Mouse (Mus musculus) limb, embryonic 11.5 days (tissue): ENCODE data around the gene C7. TPM values are rescaled to one million over a fixed set of nuclear protein-coding genes. Genes with fewer than 3 reads are reported as not detected.

Experiments used
- ATAC-seq: fragments of 200-750 bp; cut with Nextera tagmentation; 2 replicates; pipeline ENCODE4 v1.8.0; 2017; ENCODE audit warnings: low read depth; ENCODE audit not compliant: insufficient number of reproducible peaks, low FRiP score, low TSS enrichment
- DNase-seq: peaks from one replicate; pipeline ENCODE4 v3.0.0-alpha.2; 2015; ENCODE audit warnings: low spot score
- H3K27ac ChIP-seq: fragments of 300-500 bp; sonication (generic); replicated peaks from 2 replicates; pipeline ENCODE4 v1.5.1; 2014; ENCODE audit warnings: low read depth, mild to moderate bottlenecking, low read length
- H3K27me3 ChIP-seq: fragments of 300-500 bp; sonication (generic); 2 replicates; pipeline ENCODE4 v1.6.1; 2014; ENCODE audit warnings: mild to moderate bottlenecking, low read length, mixed read lengths; ENCODE audit not compliant: control insufficient read depth, insufficient read depth
- H3K36me3 ChIP-seq: fragments of 300-500 bp; sonication (generic); 2 replicates; pipeline ENCODE4 v1.6.1; 2014; ENCODE audit warnings: mild to moderate bottlenecking, low read length, moderate library complexity, mixed read lengths; ENCODE audit not compliant: control insufficient read depth, insufficient read depth
- H3K4me1 ChIP-seq: fragments of 300-500 bp; sonication (generic); 2 replicates; pipeline ENCODE4 v1.6.1; 2014; ENCODE audit warnings: low read length, mixed read lengths; ENCODE audit not compliant: control insufficient read depth, insufficient read depth
- H3K4me2 ChIP-seq: fragments of 300-500 bp; sonication (generic); 2 replicates; pipeline ENCODE4 v1.6.1; 2014; ENCODE audit warnings: low read depth, mild to moderate bottlenecking, moderate library complexity; ENCODE audit not compliant: severe bottlenecking
- H3K4me3 ChIP-seq: fragments of 300-500 bp; sonication (generic); 2 replicates; pipeline ENCODE4 v1.5.1; 2014; ENCODE audit warnings: low read depth, low read length
- H3K9ac ChIP-seq: fragments of 300-500 bp; sonication (generic); 2 replicates; pipeline ENCODE4 v1.6.1; 2014; ENCODE audit warnings: mild to moderate bottlenecking, low read length
- H3K9me3 ChIP-seq: fragments of 300-500 bp; sonication (generic); 2 replicates; pipeline ENCODE4 v1.6.1; 2016; ENCODE audit warnings: low read length; ENCODE audit not compliant: control insufficient read depth
- WGBS: fragments of 180-500 bp; shearing (Covaris S2); extraction: QIAGEN DNeasy Blood & Tissue Kit; methylation state at CpG from one replicate; pipeline ENCODE4 v1.1.7; 2014; 5-methylcytosine and 5-hydroxymethylcytosine counted together
- polyA plus RNA-seq: library from polyadenylated mRNA; unstranded; fragments of >200 nt; fragmentation: Nextera tagmentation; extraction: Ambion mirVana; gene quantifications from 2 replicates; pipeline ENCODE4 v1.2.1, GENCODE M21; 2014

C7 gene
- polyA plus RNA-seq, 1 experiment from 2014 or later, result not detected

- WGBS, result 77% methylated on average over 11 of the region's 11 CpGs
- H3K4me2 ChIP-seq, result no peak overlapping the region
- no peak overlapping the region for H3K4me3 ChIP-seq
- H3K27me3 ChIP-seq, result no peaks in the 10 kb centered on the region
- no peak overlapping the region for H3K27ac ChIP-seq
- no peaks in the 10 kb centered on the region for H3K4me1 ChIP-seq
- DNase-seq (no peak), ATAC-seq (no peak)
- H3K36me3 ChIP-seq, result no peaks in the 10 kb centered on the region
- H3K9ac ChIP-seq, result no peak overlapping the region
- H3K9me3 ChIP-seq, result no peaks in the 10 kb centered on the region
These were observed 32.2 kb upstream of the C7 start for GRCm38 (mm10) chr15:5095534-5096301.

GRCm38 (mm10) chr15:5090131-5090530 is 26.6 kb upstream of the C7 start:
- H3K4me3 ChIP-seq, result no peak overlapping the region
- no peaks in the 10 kb centered on the region for H3K4me1 ChIP-seq
- WGBS, result 92% methylated on average over 10 of the region's 10 CpGs
- no peak overlapping the region for H3K27ac ChIP-seq
- no peak for ATAC-seq
- no peaks in the 10 kb centered on the region for H3K9me3 ChIP-seq
- H3K4me2 ChIP-seq, result no peak overlapping the region
- no peaks in the 10 kb centered on the region for H3K36me3 ChIP-seq
- DNase-seq, result no peak
- no peak overlapping the region for H3K9ac ChIP-seq
- H3K27me3 ChIP-seq, result no peaks in the 10 kb centered on the region

GRCm38 (mm10) chr15:5088850-5089608 is 25.5 kb upstream of the C7 start:
- 52% methylated on average over 7 of the region's 7 CpGs for WGBS
- Histone ChIP-seq H3K27ac (no peak overlapping the region), H3K4me1 (no peaks in the 10 kb centered on the region), H3K27me3 (no peaks in the 10 kb centered on the region), H3K4me3 (no peak overlapping the region), H3K4me2 (no peak overlapping the region), H3K36me3 (no peaks in the 10 kb centered on the region), H3K9ac (no peak overlapping the region), H3K9me3 (no peaks in the 10 kb centered on the region)
- no peak for ATAC-seq
- no peak for DNase-seq

- no peak for DNase-seq
- no peaks in the 10 kb centered on the region for H3K4me1 ChIP-seq
These were observed 22.6 kb upstream of the C7 start for GRCm38 (mm10) chr15:5086162-5086561.

GRCm38 (mm10) chr15:5081235-5081634 is 17.7 kb upstream of the C7 start:
- Histone ChIP-seq H3K36me3 (no peaks in the 10 kb centered on the region), H3K27me3 (no peaks in the 10 kb centered on the region), H3K9ac (no peak overlapping the region), H3K27ac (no peak overlapping the region), H3K4me1 (no peaks in the 10 kb centered on the region), H3K9me3 (no peaks in the 10 kb centered on the region), H3K4me3 (no peak overlapping the region), H3K4me2 (no peak overlapping the region)
- WGBS, result 83% methylated on average over 1 of the region's 1 CpGs
- DNase-seq (no peak), ATAC-seq (no peak)

More at GRCm38 (mm10) chr15:5086162-5086561, 22.6 kb upstream of the C7 start:
- Histone ChIP-seq H3K36me3 (no peaks in the 10 kb centered on the region), H3K27ac (no peak overlapping the region), H3K4me3 (no peak overlapping the region), H3K9ac (no peak overlapping the region), H3K27me3 (no peaks in the 10 kb centered on the region), H3K9me3 (no peaks in the 10 kb centered on the region), H3K4me2 (no peak overlapping the region)
- 20% methylated on average over 2 of the region's 2 CpGs for whole genome bisulfite sequencing
- no peak for ATAC-seq

- DNase-seq (peak; percentile 53), ATAC-seq (peak; percentile 39; the same call in 1 of the 2 replicates)
- no peak overlapping the region for H3K27ac ChIP-seq
- no peak overlapping the region for H3K4me2 ChIP-seq
- H3K27me3 ChIP-seq, result no peaks in the 10 kb centered on the region
- H3K4me1 ChIP-seq, result no peaks in the 10 kb centered on the region
- H3K36me3 ChIP-seq, result no peaks in the 10 kb centered on the region
- no peaks in the 10 kb centered on the region for H3K9me3 ChIP-seq
- WGBS, result 61% methylated on average over 15 of the region's 15 CpGs
- no peak overlapping the region for H3K9ac ChIP-seq
- no peak overlapping the region for H3K4me3 ChIP-seq
These were observed 5.4 kb upstream of the C7 start for GRCm38 (mm10) chr15:5068801-5069518.

- Histone ChIP-seq H3K27ac (no peak overlapping the region), H3K9ac (no peak overlapping the region), H3K4me3 (no peak overlapping the region), H3K4me1 (no peaks in the 10 kb centered on the region), H3K36me3 (no peaks in the 10 kb centered on the region), H3K27me3 (no peaks in the 10 kb centered on the region), H3K9me3 (no peaks in the 10 kb centered on the region), H3K4me2 (no peak overlapping the region)
- ATAC-seq (no peak), DNase-seq (no peak)
- WGBS, result 62% methylated on average over 11 of the region's 11 CpGs
These were observed 17.8 kb downstream of the C7 start for GRCm38 (mm10) chr15:5045560-5046284.

GRCm38 (mm10) chr15:5029256-5029655 is 34.3 kb downstream of the C7 start:
- Histone ChIP-seq H3K9ac (no peak overlapping the region), H3K4me2 (no peak overlapping the region), H3K27me3 (no peaks in the 10 kb centered on the region), H3K4me1 (no peaks in the 10 kb centered on the region), H3K4me3 (no peak overlapping the region), H3K27ac (no peak overlapping the region), H3K9me3 (no peaks in the 10 kb centered on the region), H3K36me3 (no peaks in the 10 kb centered on the region)
- 86% methylated on average over 4 of the region's 4 CpGs for WGBS
- ATAC-seq, result no peak
- DNase-seq, result no peak
